Mouse (Mus musculus) thymus, adult 2 months (tissue): ENCODE measurements around the gene Stbd1.

Experiments used
- CTCF ChIP-seq: fragments of 200-500 bp; IDR thresholded peaks from 2 replicates; pipeline ENCODE4 v1.5.1; 2012; ENCODE audit warnings: mild to moderate bottlenecking, control low read depth, low read length, moderate library complexity, borderline replicate concordance; ENCODE audit not compliant: control insufficient read depth, poor library complexity, insufficient read depth; ENCODE audit errors: extremely low read depth
- POLR2A ChIP-seq: fragments of 200-500 bp; IDR thresholded peaks from 2 replicates; pipeline ENCODE4 v1.6.1; 2012; ENCODE audit warnings: mild to moderate bottlenecking, low read length, control low read depth, moderate library complexity; ENCODE audit not compliant: control insufficient read depth, poor library complexity, insufficient read depth; ENCODE audit errors: extremely low read depth

DNA sequence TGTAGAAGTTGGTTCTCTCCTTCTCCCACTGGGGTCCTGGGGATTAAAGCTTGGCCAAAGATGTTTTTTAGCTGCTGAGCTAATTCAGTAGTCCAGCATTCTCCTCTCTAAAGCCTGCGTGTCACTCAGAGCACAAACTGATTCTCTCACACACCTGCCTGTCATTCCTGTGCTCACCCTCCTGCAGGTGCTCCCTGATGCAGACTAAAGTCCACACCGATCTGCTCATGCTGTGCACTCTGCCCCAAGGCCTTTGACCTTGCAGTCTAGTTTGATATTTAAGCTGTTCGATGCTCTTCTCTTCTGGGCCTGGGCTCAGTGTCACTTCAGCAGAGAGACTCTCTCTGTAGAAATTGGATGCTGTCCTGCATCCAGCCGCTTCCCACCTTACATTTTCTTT is 31.6 kb upstream of the Stbd1 start:
- no peak for TF ChIP-seq CTCF
- no peak for TF ChIP-seq POLR2A
